26 mouse cellular contexts compared by ENCODE assay signal in genomic region chr4:149128467-149128866, GRCm38 (mm10). TPM values are rescaled to one million over a fixed set of nuclear protein-coding genes. Genes with fewer than 3 reads are reported as not detected.
A peak's percentile ranks its signal among the peaks of the same experiment; 100 is the strongest.
DNase-seq lines count a peak whose midpoint lies in the region; ATAC-seq lines count a peak whose summit lies in the region.
"Had no signal": no experiment of that assay in that cellular context is flagged by ENCODE, and none has a peak within 500 bp of the region (broad histone marks: within the 10 kb centered on the region; RNA-seq: fewer than 3 reads in every experiment).

No protein-coding gene starts in this region.

- H3K4me2 ChIP-seq in midbrain, embryonic 11.5 days = no peak overlapping the region
- H3K4me2 ChIP-seq in midbrain, embryonic 13.5 days (replicated peaks) = no peak overlapping the region
- H3K4me2 ChIP-seq: forebrain, embryonic 13.5 days; heart, embryonic 13.5 days; hindbrain, embryonic 12.5 days; hindbrain, embryonic 15.5 days had no signal

- no peaks in the 10 kb centered on the region; the same call in 1 of the 2 replicates for H3K27me3 ChIP-seq in midbrain, embryonic 11.5 days (ENCODE audit: control insufficient read depth, insufficient read depth, low read length)
- no peaks in the 10 kb centered on the region for H3K27me3 ChIP-seq in midbrain, embryonic 13.5 days
- H3K27me3 ChIP-seq: forebrain, embryonic 13.5 days; heart, embryonic 13.5 days; hindbrain, embryonic 12.5 days; hindbrain, embryonic 15.5 days had no signal

- 76% methylated on average over 18 of the region's 18 CpGs for WGBS in midbrain, embryonic 11.5 days
- WGBS in midbrain, embryonic 13.5 days = 80% methylated on average over 18 of the region's 18 CpGs

- H3K4me3 ChIP-seq in midbrain, embryonic 11.5 days (ENCODE audit: low read depth, low read length) = no peak overlapping the region
- H3K4me3 ChIP-seq in midbrain, embryonic 13.5 days (replicated peaks) = no peak overlapping the region
- H3K4me3 ChIP-seq: forebrain, embryonic 10.5 days; forebrain, embryonic 13.5 days; heart, adult 2 months; heart, embryonic 10.5 days; heart, embryonic 13.5 days; hindbrain, embryonic 12.5 days; hindbrain, embryonic 15.5 days had no signal

- H3K4me1 ChIP-seq in midbrain, embryonic 11.5 days (ENCODE audit: control insufficient read depth, insufficient read depth, low read length) = 0 out of 2 replicates have a peak, but pooled peaks cover 2% of the 10 kb centered on the region
- H3K4me1 ChIP-seq in midbrain, embryonic 13.5 days (replicated peaks) = no peaks in the 10 kb centered on the region
- H3K4me1 ChIP-seq: forebrain, embryonic 13.5 days; hindbrain, embryonic 12.5 days; hindbrain, embryonic 15.5 days had no signal

- no peak for ATAC-seq in midbrain, embryonic 11.5 days (ENCODE audit: low FRiP score)
- no peak for ATAC-seq in midbrain, embryonic 13.5 days
- ATAC-seq: CD4-positive, CD25-positive, alpha-beta regulatory T cell, adult 4 months; forebrain, embryonic 13.5 days; forebrain, embryonic 16.5 days had no signal

- peak; percentile 27 to 40 for DNase-seq in left cerebral cortex, postnatal 36 days (ENCODE audit: low spot score in 2 of 2)
- no peak for DNase-seq in left cerebral cortex, postnatal 10 days (ENCODE audit: extremely low spot score in 1 of 2, low spot score in 2 of 2)
- DNase-seq in midbrain, embryonic 11.5 days (ENCODE audit: low spot score, missing footprints) = no peak
- peak; percentile 25 to 31 for DNase-seq in right cerebral cortex, adult 2 months (ENCODE audit: low spot score in 2 of 2)
- DNase-seq in right cerebral cortex, postnatal 25 days = no peak
- DNase-seq: adrenal gland, adult 2 months; adrenal gland, postnatal 14 days; cerebellum, adult 18-20 months; cerebellum, adult 9-10 months; cerebellum, postnatal 14 days; gastrocnemius, postnatal 25 days; heart, adult 2 months; heart, postnatal 14 days had no signal

- peak overlapping the region; percentile 48; the same call in 1 of the 2 replicates for H3K27ac ChIP-seq in midbrain, embryonic 11.5 days (ENCODE audit: low read depth, low read length)
- H3K27ac ChIP-seq in midbrain, embryonic 13.5 days = no peak overlapping the region
- H3K27ac ChIP-seq: forebrain, embryonic 10.5 days; forebrain, embryonic 13.5 days; heart, adult 2 months; heart, embryonic 10.5 days; heart, embryonic 13.5 days; hindbrain, embryonic 12.5 days; hindbrain, embryonic 15.5 days had no signal

- no peaks in the 10 kb centered on the region for H3K36me3 ChIP-seq in midbrain, embryonic 11.5 days (ENCODE audit: control insufficient read depth, insufficient read depth, low read length)
- peaks cover 35% of the 10 kb centered on the region for H3K36me3 ChIP-seq in midbrain, embryonic 13.5 days
- H3K36me3 ChIP-seq: hindbrain, embryonic 15.5 days had no signal

- intact Hi-C loops in left cerebral cortex, postnatal 36 days (cut with DNase I) = no loop called here
- intact Hi-C loops in left cerebral cortex, postnatal 10 days (cut with DNase I) = no loop called here

- H3K9me3 ChIP-seq in midbrain, embryonic 11.5 days (ENCODE audit: control insufficient read depth, low read length) = no peaks in the 10 kb centered on the region
- H3K9me3 ChIP-seq in midbrain, embryonic 13.5 days = no peaks in the 10 kb centered on the region
- H3K9me3 ChIP-seq: forebrain, embryonic 10.5 days; forebrain, embryonic 13.5 days; heart, embryonic 10.5 days; heart, embryonic 13.5 days; hindbrain, embryonic 12.5 days; hindbrain, embryonic 15.5 days had no signal

- no peak overlapping the region for H3K9ac ChIP-seq in midbrain, embryonic 11.5 days (ENCODE audit: low read length)
- H3K9ac ChIP-seq in midbrain, embryonic 13.5 days (replicated peaks) = no peak overlapping the region
- H3K9ac ChIP-seq: forebrain, embryonic 13.5 days; heart, embryonic 13.5 days; hindbrain, embryonic 12.5 days; hindbrain, embryonic 15.5 days had no signal

RNA-seq across cellular contexts. Expression of gene Cort, which starts 1.9 kb away (rescaled TPM):
- total RNA-seq in left cerebral cortex, postnatal 36 days (2021) = 10 to 100 TPM; 12.1 to 14.8 TPM
- 10 to 100 TPM; 11.6 to 13.4 TPM for total RNA-seq in left cerebral cortex, postnatal 10 days (2021)
- 0.51 and 0.63 TPM in 2 replicates for polyA plus RNA-seq in midbrain, embryonic 11.5 days (2014; fragmentation: Nextera tagmentation; extraction: Ambion mirVana)
- polyA plus RNA-seq in midbrain, embryonic 13.5 days (2015; fragmentation: Nextera tagmentation; extraction: Ambion mirVana) = 0.42 and 0.53 TPM in 2 replicates
- total RNA-seq: hematopoietic stem cell, adult 5-6 weeks had no signal
- polyA plus RNA-seq: adrenal gland, adult 2 months; CD4-positive, CD25-positive, alpha-beta regulatory T cell, adult 4 months; embryonic facial prominence, embryonic 11.5 days; forebrain, embryonic 13.5 days; gonadal fat pad, adult 2 months; heart, adult 2 months; heart, embryonic 13.5 days; heart, embryonic 16.5 days had no signal

RNA-seq across cellular contexts. Expression of gene Cenps, which starts 9.0 kb away (rescaled TPM):
- 10 to 100 TPM; 20.0 to 24.3 TPM for total RNA-seq in left cerebral cortex, postnatal 36 days (2021)
- 10 to 100 TPM; 26.1 to 32.4 TPM for total RNA-seq in left cerebral cortex, postnatal 10 days (2021)
- 52.6 and 53.1 TPM in 2 replicates for polyA plus RNA-seq in midbrain, embryonic 11.5 days (2014; fragmentation: Nextera tagmentation; extraction: Ambion mirVana)
- polyA plus RNA-seq in midbrain, embryonic 13.5 days (2015; fragmentation: Nextera tagmentation; extraction: Ambion mirVana) = 22.9 and 24.6 TPM in 2 replicates

RNA-seq across cellular contexts. Expression of gene Dffa, which starts 24.5 kb away (rescaled TPM):
- 10 to 100 TPM; 52.3 to 62.9 TPM for total RNA-seq in left cerebral cortex, postnatal 36 days (2021)
- total RNA-seq in left cerebral cortex, postnatal 10 days (2021) = 10 to 100 TPM; 55.8 to 62.7 TPM
- 24.9 and 25.3 TPM in 2 replicates for polyA plus RNA-seq in midbrain, embryonic 11.5 days (2014; fragmentation: Nextera tagmentation; extraction: Ambion mirVana)
- polyA plus RNA-seq in midbrain, embryonic 13.5 days (2015; fragmentation: Nextera tagmentation; extraction: Ambion mirVana) = 24.7 and 25.5 TPM in 2 replicates

RNA-seq across cellular contexts. Expression of gene Pex14, which starts 28.8 kb away (rescaled TPM):
- 10 to 100 TPM; 48.4 to 57.5 TPM for total RNA-seq in left cerebral cortex, postnatal 36 days (2021)
- 10 to 100 TPM; 34.8 to 36.9 TPM for total RNA-seq in left cerebral cortex, postnatal 10 days (2021)
- 31.3 and 35.9 TPM in 2 replicates for polyA plus RNA-seq in midbrain, embryonic 11.5 days (2014; fragmentation: Nextera tagmentation; extraction: Ambion mirVana)
- 50.6 and 55.6 TPM in 2 replicates for polyA plus RNA-seq in midbrain, embryonic 13.5 days (2015; fragmentation: Nextera tagmentation; extraction: Ambion mirVana)

RNA-seq across cellular contexts. Expression of gene Pgd, which starts 38.1 kb away (rescaled TPM):
- 10 to 100 TPM; 35.2 to 36.5 TPM for total RNA-seq in left cerebral cortex, postnatal 36 days (2021)
- 10 to 100 TPM; 49.0 to 49.9 TPM for total RNA-seq in left cerebral cortex, postnatal 10 days (2021)
- 47.4 and 50.7 TPM in 2 replicates for polyA plus RNA-seq in midbrain, embryonic 11.5 days (2014; fragmentation: Nextera tagmentation; extraction: Ambion mirVana)
- 116 and 118 TPM in 2 replicates for polyA plus RNA-seq in midbrain, embryonic 13.5 days (2015; fragmentation: Nextera tagmentation; extraction: Ambion mirVana)

Comparison
In these comparisons a context has a peak if more than half of its experiments do, and no peak if none do; other contexts are left out.
1. DNase-seq: peak in left cerebral cortex, postnatal 36 days (2 of 2) and right cerebral cortex, adult 2 months (2 of 2); none in left cerebral cortex, postnatal 10 days (0 of 2), midbrain, embryonic 11.5 days (single experiment) and right cerebral cortex, postnatal 25 days (single experiment).